Mouse (Mus musculus) gastrocnemius, postnatal 14 days (tissue): ENCODE measurements around the gene Ephb3. TPM values are rescaled to one million over a fixed set of nuclear protein-coding genes. Genes with fewer than 3 reads are reported as not detected.
A peak's percentile ranks its signal among the peaks of the same experiment; 100 is the strongest.

ENCODE experiments used
- DNase-seq: peaks from one replicate; pipeline ENCODE4 v3.0.0; 2021; ENCODE audit warnings: mixed read lengths
- intact Hi-C: fragments of 180-260 bp; cut with DNase I; formaldehyde crosslinking; loops from one replicate; pipeline ENCODE4 v1.15.1; 2025; ENCODE audit warnings: low total_unique reads
- total RNA-seq, 2 experiments: library from RNA; stranded (reverse); gene quantifications; 2 replicates each; pipeline ENCODE4 v1.2.3; 2021

The Ephb3 gene
- total RNA-seq, 2 experiments from 2014 or later: 2.9 to 4.8 TPM

DNA sequence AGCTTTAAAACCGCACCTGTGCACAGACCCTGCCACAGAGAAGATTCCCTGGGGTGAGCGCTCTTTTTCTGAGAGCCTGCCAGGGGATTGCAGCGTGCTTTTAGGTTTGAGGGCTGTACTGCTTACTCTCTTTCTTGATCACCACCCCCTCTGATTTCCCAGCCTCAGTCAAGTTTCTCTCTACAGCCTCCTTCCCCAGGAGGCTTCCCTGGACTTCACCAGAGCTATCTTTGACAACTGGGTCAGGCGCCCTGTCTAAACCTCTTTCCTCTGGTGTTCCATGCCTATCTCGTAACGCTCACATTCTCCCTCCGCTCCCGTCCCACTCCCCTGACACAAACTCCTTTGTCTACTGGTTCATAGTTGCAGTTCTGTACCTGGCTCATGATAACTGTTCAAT, 5.1 kb upstream of the Ephb3 start:
- intact Hi-C loops: no loop called here

DNA sequence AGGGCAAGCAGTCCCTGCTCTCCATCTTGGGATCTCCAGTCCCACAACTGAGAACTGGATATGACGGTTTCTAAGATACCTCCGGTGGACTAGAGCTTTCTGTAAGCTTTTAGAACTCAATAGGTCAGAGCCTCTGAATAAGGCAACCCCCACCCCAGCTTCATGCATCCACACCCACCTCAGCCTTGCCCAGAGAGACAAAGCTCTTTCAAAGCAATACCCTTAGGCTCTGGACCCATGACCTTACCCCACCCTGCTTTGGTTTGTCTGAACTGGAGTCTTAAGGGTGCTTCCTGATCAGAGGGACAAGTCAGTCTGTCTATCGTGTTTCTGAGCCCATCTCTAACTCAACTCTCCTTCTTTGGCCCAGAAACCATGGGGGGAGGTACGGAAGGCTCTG, 1.8 kb upstream of the Ephb3 start:
- no peak for DNase-seq
- intact Hi-C loops: loop anchor here (2.0 kb wide), 1 partner anchor 188 kb away; no protein-coding TSS in a partner anchor

More for the DNA sequence above, 5.1 kb upstream of the Ephb3 start:
- no peak for DNase-seq

DNA sequence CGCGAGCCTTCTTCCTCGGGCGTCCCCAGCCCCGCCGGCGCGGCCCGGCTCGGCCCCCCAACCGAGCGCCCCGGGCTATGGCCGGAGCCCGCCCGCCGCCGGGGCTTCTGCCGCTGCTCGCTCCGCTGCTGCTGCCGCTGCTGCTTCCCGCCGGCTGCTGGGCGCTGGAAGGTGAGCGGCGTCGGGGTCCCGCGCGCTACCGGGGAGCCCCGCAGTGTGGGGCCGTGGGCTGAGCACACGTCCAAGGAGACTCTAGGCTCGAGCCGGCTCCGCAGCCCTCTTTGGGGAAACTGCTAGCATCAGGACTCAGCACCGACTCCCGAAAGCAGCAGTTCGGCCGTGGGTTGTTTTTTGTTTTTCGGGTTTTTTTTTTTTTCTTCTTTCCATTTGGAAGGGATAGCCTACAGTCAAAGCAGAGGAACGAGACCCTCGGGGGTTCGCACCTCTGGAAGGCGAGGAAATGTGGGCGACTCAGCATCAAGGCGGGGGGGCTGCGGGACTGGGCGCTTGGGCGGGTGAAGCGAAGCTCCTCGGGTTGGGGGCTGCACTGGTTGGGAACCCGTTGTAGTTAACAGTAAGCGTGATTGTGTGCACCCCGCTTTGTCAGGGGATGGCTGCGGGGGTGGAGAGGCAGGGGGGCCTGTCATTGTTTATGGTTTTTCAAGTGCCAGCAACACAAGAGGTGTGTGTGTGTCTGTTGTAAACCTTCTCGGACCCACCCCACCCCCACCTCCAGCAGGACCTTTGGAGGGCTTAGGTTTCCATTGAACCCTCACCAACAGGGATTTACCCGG, 735 bp downstream of the Ephb3 start:
- DNase-seq: peak; percentile 39
- intact Hi-C loops: loop anchor here (5.0 kb wide), 1 partner anchor 37 kb away; no protein-coding TSS in a partner anchor

DNA sequence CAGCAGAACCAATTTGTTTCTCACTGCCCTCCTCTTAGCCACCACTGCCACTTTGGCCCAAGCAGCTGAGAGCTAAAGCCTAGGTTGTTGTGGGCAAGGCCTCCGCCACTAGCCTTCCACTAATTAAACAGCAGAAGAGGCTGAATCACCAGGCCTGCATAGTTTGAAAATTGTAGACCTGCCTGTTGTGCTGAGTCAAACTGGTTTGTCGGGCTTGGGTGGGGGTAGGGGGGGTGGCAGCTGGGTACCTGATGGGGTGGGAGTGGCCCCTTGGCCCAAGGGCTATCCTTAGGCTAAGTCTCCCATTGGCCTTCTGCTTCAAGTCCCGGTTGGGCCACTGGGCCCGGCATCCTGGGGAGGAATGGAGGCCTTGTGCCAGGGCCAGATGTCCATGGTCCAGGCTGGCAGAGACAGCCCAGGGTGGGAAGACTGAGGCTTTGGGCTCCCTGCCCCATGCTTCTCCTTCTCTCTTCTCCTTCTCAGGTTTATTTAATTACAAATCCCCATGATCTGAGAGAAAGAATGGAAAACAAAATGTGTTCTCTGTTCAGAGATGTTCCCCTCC, 3.5 kb downstream of the Ephb3 start:
- intact Hi-C loops: loop anchor here (5.0 kb wide), 1 partner anchor 34 kb away; no protein-coding TSS in a partner anchor
- DNase-seq: no peak

DNA sequence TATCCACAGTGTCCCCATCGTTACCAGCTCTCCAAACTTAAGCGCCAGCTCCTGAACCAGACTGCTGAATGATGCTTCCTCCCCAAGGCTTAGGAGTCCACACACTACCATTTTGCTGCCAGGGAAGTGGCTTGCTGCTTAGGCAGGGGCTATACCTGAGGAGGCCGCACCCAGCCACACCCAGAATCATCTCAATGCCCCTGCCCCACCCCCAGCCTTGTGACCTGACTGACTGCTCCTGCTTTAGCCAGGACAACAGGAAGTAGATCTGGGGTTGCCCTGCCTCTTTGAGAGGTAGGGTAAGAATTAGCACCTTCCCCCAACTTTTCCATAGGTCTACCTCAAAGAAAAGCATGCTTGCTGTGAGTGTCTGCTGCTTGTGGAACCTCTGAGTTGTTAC, 4.7 kb downstream of the Ephb3 start:
- intact Hi-C loops: loop anchor here (5.0 kb wide), 1 partner anchor 33 kb away; no protein-coding TSS in a partner anchor
- DNase-seq: no peak

DNA sequence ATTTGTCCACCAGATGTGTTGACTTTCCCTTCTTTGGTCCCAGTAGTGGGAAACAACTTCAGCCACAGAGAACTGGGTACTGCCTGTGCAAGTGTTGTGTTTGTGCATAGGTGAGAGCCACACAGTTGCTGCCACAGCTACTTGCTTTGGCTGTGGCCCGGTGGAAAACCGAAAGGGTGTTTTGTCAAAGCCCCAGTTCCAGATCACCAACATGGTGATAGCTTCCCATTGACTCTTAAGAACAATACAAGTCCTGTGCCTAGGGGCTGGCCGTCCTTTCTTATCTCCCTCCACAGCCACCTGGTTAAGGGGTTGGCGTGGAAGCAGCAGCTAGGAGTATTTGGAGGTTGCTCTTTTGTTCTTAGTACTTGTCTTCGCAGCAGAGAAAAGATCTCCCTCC, 5.6 kb downstream of the Ephb3 start:
- intact Hi-C loops: no loop called here

DNA sequence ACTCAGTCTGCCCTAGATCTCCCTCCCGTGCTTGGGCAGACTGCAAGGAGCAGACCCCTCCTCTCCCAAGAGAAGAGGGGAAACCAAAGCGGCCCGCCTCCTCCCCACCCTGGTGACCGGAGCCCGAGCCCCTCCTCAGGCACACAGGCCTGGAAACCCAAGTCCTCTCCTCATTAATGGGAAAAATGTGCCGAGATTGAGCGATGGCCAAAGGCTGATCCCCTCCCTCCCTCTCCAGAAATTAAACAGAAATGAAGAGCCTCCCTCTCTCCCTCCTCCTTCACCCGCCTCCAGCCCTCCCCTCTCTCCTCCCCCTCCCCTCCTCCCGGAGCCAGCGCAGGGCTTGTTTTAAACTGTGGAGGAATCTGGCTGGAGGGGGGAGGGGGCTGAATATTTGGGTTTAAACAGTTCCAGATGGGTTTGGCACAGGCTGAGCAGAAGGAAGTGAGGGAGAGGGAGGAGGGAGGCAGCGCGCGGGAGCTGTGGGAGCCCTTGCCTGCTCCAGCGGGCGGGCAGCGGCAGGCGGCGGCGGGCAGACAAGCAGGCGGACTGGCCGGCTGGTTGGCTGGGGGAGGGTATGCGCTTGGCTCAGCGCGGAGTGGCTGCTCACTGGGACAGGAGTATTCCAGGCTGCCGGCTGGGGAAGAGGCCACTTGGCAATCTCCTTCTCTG, 6.2 kb downstream of the Ephb3 start:
- DNase-seq: peak; percentile 88
- intact Hi-C loops: no loop called here

More for the DNA sequence above, 5.6 kb downstream of the Ephb3 start:
- no peak for DNase-seq

DNA sequence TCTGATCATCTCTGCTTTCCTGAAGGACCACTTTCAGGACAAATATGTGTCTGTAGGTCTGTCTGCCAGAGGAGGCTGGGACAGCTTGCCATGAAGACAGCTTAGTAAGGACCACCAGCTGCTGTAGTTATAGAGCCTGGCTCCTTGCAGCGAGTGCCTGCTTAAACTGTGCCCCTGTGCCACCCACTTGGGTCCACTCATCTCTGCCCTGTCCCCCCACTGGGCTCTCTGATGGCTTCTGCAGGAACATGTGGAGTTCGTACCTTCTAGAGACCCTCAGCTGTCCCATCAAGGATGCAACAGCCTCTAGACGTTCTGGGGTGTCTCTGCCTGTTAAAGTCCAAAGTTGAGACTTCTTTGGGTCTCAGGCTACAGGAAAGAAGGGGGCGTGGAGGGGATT, 6.9 kb downstream of the Ephb3 start:
- intact Hi-C loops: no loop called here
- DNase-seq: no peak

DNA sequence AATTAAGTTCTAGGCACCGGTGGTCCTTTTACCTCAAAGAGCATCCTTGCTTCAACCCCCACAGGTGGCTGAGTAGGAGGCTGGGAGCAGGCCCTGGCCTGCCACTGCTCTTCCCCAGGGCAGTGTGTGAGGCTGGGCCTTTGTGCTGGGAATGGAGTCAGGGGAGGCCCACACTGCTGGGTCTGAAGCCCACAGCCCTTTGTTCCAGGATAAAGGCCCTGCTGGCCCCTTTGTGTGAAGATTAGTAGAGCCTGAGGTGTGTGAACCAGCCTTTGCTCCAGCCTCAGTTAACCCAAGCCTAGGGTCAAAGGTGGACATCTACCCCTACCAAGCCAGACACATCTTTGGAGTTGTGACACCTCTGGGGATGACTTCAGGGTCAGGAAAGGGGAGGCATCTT, 7.8 kb downstream of the Ephb3 start:
- DNase-seq: no peak
- intact Hi-C loops: no loop called here

DNA sequence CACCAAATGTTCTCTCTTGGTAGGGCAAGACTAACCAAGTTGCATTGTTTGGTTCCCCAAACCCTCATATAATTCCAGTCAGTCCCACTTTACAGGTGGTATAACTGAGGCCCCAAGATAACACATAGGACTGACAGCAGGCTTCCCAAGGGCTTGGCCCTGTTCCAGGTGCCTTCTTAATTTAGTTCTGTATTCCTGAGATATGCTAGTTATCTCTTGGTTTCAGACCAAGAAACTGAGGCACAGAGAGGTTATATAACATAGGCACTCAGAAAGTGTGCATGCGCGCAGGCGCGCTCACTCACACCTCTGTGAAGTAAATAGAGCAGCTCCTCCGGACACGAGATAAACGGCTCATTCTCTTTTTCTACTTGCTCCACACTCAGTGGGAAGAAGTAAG, 9.4 kb downstream of the Ephb3 start:
- DNase-seq: no peak
- intact Hi-C loops: no loop called here

DNA sequence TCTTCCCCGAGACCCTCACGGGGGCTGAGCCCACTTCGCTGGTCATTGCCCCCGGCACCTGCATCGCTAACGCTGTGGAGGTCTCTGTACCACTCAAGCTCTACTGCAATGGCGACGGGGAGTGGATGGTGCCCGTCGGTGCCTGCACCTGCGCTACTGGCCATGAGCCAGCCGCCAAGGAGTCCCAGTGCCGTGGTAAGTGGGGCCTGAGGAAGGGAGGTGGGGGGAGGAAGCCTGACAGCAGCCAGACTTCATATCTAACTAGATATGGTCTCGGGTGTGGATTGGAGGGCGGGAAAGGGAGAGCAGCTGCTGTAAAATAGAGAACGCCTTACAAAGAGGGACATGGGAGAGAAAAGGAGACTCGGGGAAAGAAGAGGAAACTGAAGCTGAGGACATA, 10.2 kb downstream of the Ephb3 start:
- intact Hi-C loops: no loop called here
- DNase-seq: no peak

DNA sequence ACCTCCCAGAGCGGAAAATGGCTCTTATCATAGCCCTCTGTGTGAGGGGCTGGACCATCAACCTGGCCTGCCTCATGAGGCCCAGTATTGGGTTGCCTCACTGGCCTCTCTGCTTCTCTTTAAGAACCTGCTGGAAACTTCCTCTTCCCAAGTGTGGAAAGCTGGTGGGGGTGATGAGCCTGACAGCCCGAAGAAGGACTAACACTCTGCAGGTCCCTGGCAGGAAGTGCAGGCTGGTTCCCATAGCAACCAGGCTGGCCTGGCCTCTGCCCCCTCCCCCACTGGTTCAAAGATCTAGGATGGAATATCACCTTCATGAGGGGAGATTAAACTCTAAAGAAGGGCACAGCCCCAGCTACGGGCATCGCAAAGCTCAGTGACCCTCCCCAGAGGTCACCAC, 11.5 kb downstream of the Ephb3 start:
- DNase-seq: no peak
- intact Hi-C loops: no loop called here

DNA sequence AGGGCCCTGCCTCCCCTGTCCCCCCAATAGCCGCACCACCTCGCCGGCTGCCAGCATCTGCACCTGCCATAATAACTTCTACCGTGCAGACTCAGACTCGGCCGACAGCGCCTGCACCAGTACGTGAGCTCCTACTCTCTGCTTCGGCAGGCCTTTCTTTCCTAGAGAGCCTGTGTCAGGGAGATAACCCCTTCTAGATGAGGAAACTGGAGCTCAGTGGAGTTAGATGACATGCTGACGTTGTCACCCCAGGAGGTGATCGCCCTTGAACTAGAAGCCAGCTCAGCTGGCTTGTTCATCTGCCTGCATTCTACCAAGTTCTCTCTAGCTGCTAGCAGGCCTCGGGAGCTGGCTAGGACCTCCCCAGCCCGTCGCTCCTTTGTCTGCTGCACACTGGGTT, 12.7 kb downstream of the Ephb3 start:
- intact Hi-C loops: no loop called here
- no peak for DNase-seq

DNA sequence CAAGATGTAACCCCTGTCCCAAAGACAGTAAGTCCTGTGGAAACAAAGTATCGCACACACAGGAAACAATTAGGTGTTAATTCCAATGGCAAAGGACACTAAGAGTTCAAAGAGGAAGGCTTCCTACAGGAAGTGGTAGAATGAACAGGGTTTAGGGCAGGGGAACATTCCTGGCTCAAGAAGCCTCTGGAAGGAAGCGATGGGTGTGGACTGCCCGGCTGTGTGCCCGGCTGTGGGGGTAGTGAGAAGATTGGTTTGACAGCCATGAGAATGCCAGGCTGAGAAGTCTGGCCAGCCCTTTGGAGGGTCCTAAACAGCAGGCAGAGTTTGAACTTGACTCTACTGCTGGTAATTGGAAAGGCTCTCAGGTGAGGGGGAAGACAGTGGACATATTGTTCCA, 15.1 kb downstream of the Ephb3 start:
- intact Hi-C loops: no loop called here
- no peak for DNase-seq

DNA sequence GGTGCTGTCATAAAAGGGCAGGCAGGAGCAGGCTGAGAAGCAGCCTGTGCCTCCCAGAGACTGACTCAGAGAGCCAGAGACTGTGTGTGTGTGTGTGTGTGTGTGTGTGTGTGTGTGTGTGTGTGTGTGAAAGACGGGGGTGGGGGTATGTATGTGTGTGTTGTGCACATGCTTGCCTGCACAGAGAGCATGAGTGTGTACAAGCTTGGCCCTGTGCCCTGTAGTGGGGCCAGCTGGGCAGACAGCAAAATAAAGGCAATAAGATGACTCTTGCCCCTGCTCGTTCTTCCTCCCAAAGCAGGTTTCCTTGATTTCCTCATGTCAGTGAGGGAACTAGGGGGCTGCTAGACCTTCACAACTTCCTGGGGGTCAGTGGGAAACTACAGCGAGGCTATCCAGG, 18.5 kb downstream of the Ephb3 start:
- intact Hi-C loops: no loop called here
- DNase-seq: no peak

DNA sequence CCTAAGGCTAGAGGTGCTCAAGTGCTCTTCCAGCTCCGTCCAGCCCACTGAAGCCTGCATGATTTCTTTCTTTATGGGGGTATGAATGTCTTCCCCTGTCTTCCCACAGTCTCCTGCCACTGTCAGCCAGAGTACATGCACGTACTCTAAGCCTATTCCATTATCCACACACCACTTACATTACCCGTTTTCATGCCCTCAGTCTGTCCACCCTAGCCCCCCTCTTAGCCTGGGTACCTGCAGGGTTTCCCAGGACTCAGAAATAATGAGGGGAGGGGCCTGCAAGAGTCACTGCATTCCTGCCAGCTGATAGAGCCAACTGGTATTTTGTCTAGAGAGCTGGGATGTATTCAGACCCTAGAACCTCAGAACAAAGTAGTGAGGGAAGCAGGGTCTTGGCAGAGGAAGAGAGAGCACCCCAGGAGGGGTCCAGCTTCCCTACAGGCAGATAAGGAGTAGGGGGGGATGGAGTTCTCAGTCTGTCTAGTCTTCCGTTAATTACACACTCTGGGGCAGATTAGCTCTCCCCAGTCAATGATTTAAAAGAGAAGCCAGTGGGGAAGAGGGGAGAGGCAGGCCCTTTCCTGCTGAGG, 20.2 kb downstream of the Ephb3 start:
- intact Hi-C loops: no loop called here
- no peak for DNase-seq

DNA sequence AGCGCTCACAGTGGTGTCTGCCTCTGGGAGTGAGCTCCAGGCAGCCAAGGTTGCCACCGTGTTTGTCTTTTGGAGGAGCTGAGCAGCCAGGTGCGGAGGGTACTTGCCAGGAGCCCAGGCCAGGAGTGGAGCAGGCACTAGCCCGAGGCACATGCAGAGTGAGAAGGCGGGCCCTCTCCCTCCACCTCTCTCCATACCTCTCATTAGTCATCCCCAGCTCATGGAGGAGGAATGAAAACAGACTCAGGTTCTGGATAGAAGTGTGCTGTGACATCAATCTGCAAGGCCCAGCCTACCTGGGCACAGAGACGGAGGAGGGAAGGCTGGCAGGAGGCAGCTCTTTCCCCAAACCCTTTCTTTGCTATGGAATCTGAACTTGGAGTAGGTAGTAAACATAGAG, 22.1 kb downstream of the Ephb3 start:
- no peak for DNase-seq
- intact Hi-C loops: no loop called here

DNA sequence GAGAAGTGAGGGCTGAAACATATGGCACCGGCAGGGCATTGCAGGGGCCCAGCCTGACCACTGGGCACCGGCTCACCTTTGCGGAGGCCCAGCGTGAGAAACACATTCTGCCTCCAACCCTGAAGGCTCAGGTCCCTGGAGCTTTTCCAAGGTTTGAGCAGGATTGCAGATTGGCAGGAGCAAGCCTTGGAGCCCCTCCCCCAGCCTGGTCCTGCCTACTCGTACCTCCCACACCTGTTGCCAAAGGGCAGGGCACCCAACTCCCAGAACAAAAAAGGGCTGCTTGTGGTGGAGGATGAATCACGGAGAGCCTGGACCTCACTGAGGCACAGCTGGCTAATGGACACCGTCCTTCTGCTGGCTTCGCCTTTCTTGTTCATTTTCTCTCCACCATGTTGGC, 30.6 kb downstream of the Ephb3 start:
- DNase-seq: no peak
- intact Hi-C loops: no loop called here

DNA sequence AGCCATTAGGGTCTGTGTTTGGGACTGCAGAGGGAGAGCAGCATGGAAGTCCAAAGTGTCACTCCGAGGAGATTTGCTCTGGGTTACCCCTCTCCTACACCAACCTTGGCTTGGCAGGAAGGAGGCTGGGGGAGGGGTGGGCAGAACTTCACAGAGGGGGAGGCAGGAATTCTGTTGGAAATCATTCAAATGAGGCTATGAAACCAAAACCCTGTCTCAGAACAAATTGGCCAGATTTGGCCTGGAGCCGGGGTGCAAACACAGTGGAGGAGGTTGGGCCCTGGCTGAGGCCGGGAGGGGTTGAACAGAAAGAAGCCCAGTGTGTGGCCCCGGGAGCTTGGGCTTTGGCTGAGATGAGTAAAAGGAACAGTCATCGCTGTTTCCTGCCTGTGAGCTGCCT, 34.2 kb downstream of the Ephb3 start:
- peak; percentile 60 for DNase-seq
- intact Hi-C loops: no loop called here

DNA sequence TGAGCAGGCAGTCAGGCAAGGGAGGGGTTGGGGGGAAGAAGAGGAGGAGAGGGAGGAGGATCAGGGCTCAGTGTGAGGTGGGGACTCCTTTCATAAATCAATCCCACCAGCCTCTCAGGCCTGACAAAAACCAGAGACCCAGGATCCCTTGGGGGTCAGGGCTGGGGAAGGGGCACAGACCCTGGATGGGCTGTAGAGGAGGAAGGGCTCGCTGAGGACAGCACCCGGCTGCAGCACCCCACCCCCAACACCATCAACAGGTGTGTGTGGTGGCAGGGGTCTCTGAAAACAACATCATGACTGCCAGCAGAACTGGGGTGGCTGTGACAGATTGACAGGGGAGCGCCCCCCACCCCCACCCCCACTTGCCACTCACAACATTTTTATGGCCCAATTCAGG, 36.0 kb downstream of the Ephb3 start:
- no peak for DNase-seq
- intact Hi-C loops: loop anchor here (5.0 kb wide), 2 partner anchors 33 to 97 kb away; no protein-coding TSS in a partner anchor
